Mouse (Mus musculus): ENCODE measurements at regions not wholly inside any gene's neighbourhood (a gene's known extent, or its start where the extent isn't known, plus 50 kb on each side); places are given as distances from the start of the nearest gene placed in this dataset.

GRCm38 (mm10) chr3:125155319-125155718 is 248.6 kb upstream of the Ndst4 start:
- no peak for DNase-seq (ENCODE audit: extremely low read depth, low read depth)

DNA sequence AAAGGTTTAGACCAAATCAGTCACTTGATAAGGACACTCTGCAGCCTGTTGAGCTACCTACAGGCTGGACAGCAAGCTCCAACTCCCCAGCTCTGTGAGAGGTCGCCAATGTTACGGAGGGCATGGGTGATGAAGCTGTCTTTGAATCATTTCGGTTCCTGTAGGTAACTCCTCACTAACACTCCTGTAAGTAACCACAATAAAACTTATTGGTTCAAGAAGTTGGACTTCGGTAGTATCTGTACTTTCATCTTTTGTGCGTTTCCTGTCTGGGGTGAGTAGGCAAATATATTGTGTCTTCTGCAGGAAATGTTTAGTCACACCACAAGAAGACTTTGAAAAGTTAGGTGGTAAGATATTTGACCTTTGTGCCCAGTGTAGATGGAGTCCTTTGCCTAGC is 244.1 kb upstream of the Ndst4 start:
- DNase-seq (ENCODE audit: extremely low read depth, low read depth) = no peak

DNA sequence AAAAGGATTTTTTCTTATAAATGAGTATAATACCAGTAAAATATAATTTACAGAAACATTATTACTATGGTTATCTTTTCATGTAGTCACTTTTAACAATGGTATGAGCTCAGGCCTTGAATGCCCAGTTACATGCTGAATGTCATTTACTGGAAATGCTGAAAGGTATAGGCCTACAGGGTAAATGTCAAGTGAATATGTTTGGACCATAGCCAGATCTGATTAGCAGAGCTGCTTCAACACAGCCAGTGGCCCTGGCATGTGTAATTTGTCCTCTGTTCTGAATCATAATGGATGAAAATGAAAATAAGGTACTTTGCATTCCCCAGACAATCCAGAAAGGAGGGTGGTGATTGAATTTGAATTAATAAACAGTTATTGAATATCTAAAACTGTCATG is 213.3 kb upstream of the Ndst4 start:
- DNase-seq (ENCODE audit: extremely low read depth, low read depth) = no peak

- DNase-seq (ENCODE audit: extremely low read depth, low read depth) = no peak
Observed at GRCm38 (mm10) chr3:125220913-125221312, 183.0 kb upstream of the Ndst4 start.

GRCm38 (mm10) chr3:125251124-125251523 is 152.8 kb upstream of the Ndst4 start:
- no peak for DNase-seq (ENCODE audit: extremely low read depth, low read depth)

DNA sequence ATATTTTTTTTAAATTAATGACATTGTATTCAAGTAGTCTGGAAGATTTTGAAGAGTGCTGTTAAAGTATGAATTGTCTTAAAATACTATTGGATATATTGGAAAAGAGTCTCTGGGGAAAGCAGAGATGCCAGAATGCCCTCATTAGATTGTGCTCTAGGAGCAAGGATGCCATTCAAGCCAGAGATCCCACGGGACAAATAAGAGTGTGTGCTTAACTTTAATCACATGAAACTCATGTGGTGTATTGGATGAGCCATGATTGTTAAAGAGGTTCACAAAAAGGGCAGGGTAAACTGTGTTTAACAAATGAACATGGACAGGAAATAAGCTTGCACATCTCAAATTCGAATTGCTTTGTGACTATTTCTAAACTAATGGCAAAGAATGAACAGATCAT is 143.0 kb upstream of the Ndst4 start:
- DNase-seq (ENCODE audit: extremely low read depth, low read depth) = no peak

- peak; percentile 67 for DNase-seq (ENCODE audit: extremely low read depth, low read depth)
Observed at GRCm38 (mm10) chr3:125270695-125271094, 133.2 kb upstream of the Ndst4 start.

- peak; percentile 32 for DNase-seq (ENCODE audit: extremely low read depth, low read depth)
Observed at GRCm38 (mm10) chr3:125271215-125271614, 132.7 kb upstream of the Ndst4 start.

- DNase-seq (ENCODE audit: extremely low read depth, low read depth) = no peak
Observed at GRCm38 (mm10) chr3:125278605-125279004, 125.3 kb upstream of the Ndst4 start.

DNA sequence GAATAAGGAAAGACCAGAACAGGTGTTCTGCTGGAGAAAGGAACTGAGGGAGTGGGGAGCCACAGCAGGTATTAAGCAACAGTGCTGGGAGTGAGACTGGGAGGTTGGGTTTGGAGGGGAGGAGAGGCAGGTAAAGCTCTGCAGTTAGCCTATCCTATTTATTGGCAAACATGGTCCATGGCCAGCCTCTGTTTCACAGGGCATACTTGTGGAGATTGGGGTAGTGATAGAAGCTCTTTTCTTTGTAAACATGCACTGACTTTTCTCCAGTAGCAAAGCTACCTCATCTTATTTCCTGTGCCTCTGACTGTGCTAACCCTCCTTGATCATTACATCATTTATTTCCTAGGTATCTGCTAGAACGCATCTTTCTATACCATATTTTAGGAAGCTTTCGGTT is 124.9 kb upstream of the Ndst4 start:
- DNase-seq (ENCODE audit: extremely low read depth, low read depth) = no peak

DNA sequence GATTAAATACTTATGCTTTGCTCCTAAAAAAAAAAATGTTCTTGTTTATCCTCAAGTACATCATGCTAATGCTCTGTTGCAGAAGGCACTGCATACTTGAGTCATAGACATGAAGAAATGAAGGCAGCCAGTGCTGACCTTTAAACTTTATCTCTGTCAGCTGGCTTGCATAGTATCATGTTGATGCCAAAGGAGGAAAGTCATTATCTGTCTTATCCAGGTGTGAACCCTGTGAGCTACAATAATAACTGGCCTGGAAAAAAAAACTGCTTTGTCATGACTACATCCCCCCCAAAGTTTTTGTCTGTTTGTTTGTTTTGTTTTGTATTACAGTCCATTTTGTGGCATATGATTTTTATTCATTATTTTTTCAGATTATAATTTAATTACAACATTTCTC is 124.3 kb upstream of the Ndst4 start:
- no peak for DNase-seq (ENCODE audit: extremely low read depth, low read depth)

- no peak for DNase-seq (ENCODE audit: extremely low read depth, low read depth)
Observed at GRCm38 (mm10) chr3:125288598-125288997, 115.3 kb upstream of the Ndst4 start.

- no peak for DNase-seq (ENCODE audit: extremely low read depth, low read depth)
Observed at GRCm38 (mm10) chr3:125289355-125289933, 114.4 kb upstream of the Ndst4 start.

DNA sequence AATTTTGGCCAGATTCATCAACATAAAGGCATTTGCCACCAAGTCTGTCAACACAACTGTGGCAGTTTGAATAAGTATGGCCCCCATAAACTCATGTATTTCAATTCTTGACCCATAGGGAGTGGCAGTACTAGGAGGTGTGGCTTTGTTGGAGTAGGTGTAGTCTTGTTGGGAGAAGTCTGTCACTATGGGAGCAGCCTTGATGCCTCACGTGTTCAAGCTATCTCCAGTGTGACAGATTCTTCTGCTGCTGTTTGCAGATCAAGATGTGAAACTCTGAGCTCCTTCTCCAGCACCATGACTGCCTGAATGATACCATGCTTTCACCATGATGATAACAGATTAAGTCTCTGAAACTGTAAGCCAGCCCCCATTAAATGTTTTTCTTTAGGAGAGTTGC is 97.2 kb upstream of the Ndst4 start:
- DNase-seq (ENCODE audit: extremely low read depth, low read depth) = no peak

DNA sequence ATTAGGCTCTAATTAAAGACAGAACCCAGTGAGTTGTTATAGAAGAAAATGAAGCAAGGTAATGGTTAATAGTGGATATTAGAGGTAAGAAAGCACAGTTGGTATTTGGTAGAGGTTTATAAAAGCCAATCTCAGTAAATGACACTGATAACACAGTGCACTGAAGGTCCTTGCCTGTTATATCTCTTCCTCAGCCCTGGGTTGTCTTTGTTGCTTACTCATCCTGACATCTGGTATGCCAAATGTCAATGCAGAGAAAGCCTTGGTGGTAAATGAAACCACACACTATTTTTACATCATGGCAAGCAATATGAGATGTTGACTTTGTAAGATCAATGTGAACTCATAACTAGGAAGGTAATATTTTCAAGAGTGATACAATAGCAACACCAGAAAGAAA is 76.8 kb upstream of the Ndst4 start:
- DNase-seq (ENCODE audit: extremely low read depth, low read depth) = no peak

- DNase-seq (ENCODE audit: extremely low read depth, low read depth) = no peak
Observed at GRCm38 (mm10) chr3:125337423-125337822, 66.5 kb upstream of the Ndst4 start.

GRCm38 (mm10) chr3:125338178-125338692 is 65.6 kb upstream of the Ndst4 start:
- no peak for DNase-seq (ENCODE audit: extremely low read depth, low read depth)
